Mouse (Mus musculus): ENCODE measurements around the gene 4930503B20Rik. TPM values are rescaled to one million over a fixed set of nuclear protein-coding genes. Genes with fewer than 3 reads are reported as not detected.

4930503B20Rik gene
- polyA plus RNA-seq, 1 experiment from 2014 or later: not detected

GRCm38 (mm10) chr3:146650716-146651115 is 401 bp downstream of the 4930503B20Rik start:
- H3K9me3 ChIP-seq (replicated peaks): no peaks in the 10 kb centered on the region
- no peak overlapping the region for H3K4me3 ChIP-seq (replicated peaks)
- 93% methylated on average over 10 of the region's 10 CpGs for WGBS
- ATAC-seq (ENCODE audit: low FRiP score): no peak
- no peak overlapping the region for H3K9ac ChIP-seq (replicated peaks)
- H3K36me3 ChIP-seq: no peaks in the 10 kb centered on the region
- no peak overlapping the region for H3K4me2 ChIP-seq
- no peak overlapping the region for H3K27ac ChIP-seq (replicated peaks)
- no peaks in the 10 kb centered on the region for H3K4me1 ChIP-seq
- no peaks in the 10 kb centered on the region for H3K27me3 ChIP-seq (replicated peaks)

DNA sequence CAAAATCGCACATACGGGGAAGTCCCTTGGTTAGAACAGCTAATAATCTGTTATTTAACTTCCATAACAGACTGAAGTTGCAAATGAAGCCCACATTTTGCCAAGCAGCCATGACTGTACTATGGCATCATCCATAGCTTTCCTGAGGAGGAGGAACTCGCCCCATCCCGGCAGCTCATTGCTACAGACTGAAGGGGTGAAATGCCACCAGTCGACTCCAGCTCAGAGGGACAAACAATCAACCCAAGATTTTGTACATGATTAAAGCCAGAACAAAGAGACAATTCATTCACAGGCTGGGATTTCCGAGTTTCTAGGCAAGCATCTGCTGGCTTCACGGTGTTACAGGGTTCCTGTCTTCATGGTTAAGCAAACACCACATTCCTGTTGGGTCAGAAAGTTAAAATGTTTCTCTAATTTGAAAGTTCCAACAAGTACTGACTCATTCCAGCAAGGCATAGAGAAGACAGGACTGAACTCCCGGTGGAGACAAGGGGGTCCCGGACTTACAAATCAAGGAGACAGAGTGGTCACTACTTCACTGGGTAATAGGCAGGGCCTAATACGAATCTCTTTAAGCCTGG is 1.7 kb downstream of the 4930503B20Rik start:
- Histone ChIP-seq H3K4me3 (replicated peaks) (no peak overlapping the region), H3K4me1 (no peaks in the 10 kb centered on the region), H3K9me3 (replicated peaks) (no peaks in the 10 kb centered on the region), H3K27me3 (replicated peaks) (no peaks in the 10 kb centered on the region), H3K4me2 (no peak overlapping the region), H3K9ac (replicated peaks) (no peak overlapping the region), H3K27ac (replicated peaks) (no peak overlapping the region), H3K36me3 (no peaks in the 10 kb centered on the region)
- ATAC-seq (ENCODE audit: low FRiP score): no peak
- 86% methylated on average over 10 of the region's 10 CpGs for WGBS

DNA sequence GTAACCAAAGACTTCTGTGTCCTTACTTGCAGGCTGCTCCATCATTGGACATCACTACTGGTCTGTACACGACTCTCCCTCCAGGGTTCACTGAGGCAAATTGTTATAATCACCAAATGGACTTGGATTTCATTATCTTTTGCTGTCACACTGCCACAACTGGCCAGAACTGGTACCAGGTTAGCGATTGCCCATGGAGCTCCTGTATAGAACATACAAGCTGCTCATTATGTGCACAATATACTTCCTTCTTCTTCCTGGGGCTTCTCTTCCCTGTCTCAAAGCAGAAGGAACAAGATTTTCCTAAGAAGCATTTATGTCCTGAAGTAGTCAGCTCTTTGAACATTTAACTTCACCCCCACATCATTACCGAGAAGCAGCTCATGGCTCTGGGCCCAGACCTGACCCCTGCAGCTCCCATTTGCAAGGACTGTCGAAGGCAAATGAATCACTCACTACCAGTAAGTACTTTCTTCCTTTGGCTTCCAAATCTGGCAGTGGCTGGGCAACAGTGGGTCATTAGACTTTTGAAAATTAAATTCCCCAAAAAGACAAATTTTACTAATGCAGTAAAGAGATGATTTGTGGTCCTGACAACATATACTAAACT is 9.2 kb downstream of the 4930503B20Rik start:
- whole genome bisulfite sequencing: 47% methylated on average over 4 of the region's 4 CpGs

DNA sequence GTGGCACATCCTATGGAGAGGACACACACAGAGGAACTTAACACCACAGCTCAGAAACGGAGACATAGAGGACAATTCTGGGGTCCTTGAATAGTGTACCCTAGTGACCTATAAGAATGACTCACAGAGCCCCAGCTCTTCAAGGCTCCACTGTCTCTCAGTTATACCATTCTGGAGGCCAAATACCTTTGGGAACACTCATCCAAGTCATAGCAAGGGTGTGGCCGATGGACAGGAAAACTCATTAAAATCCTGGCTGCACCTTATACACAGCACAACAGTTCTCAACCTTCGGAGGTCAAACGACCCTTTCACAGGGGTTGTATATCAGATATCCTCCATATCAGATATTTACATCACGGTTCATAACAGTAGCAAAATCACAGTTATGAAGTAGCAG is 18.6 kb downstream of the 4930503B20Rik start:
- Histone ChIP-seq H3K27ac (replicated peaks) (no peak overlapping the region), H3K4me2 (no peak overlapping the region), H3K27me3 (replicated peaks) (no peaks in the 10 kb centered on the region), H3K9ac (replicated peaks) (no peak overlapping the region), H3K9me3 (replicated peaks) (no peaks in the 10 kb centered on the region), H3K4me3 (replicated peaks) (no peak overlapping the region), H3K4me1 (no peaks in the 10 kb centered on the region), H3K36me3 (no peaks in the 10 kb centered on the region)
- WGBS: 89% methylated on average over 5 of the region's 5 CpGs
- ATAC-seq (ENCODE audit: low FRiP score): no peak

More for the DNA sequence above, 9.2 kb downstream of the 4930503B20Rik start:
- no peaks in the 10 kb centered on the region for H3K9me3 ChIP-seq (replicated peaks)
- no peaks in the 10 kb centered on the region for H3K27me3 ChIP-seq (replicated peaks)
- H3K27ac ChIP-seq (replicated peaks): 0 out of 2 replicates have a peak overlapping the region, but pooled peaks have one; percentile 41
- peak; percentile 66; the same call in 1 of the 2 replicates for ATAC-seq (ENCODE audit: low FRiP score)
- no peak overlapping the region for H3K4me3 ChIP-seq (replicated peaks)
- no peak overlapping the region for H3K4me2 ChIP-seq
- H3K36me3 ChIP-seq: no peaks in the 10 kb centered on the region
- no peak overlapping the region for H3K9ac ChIP-seq (replicated peaks)
- H3K4me1 ChIP-seq: no peaks in the 10 kb centered on the region

DNA sequence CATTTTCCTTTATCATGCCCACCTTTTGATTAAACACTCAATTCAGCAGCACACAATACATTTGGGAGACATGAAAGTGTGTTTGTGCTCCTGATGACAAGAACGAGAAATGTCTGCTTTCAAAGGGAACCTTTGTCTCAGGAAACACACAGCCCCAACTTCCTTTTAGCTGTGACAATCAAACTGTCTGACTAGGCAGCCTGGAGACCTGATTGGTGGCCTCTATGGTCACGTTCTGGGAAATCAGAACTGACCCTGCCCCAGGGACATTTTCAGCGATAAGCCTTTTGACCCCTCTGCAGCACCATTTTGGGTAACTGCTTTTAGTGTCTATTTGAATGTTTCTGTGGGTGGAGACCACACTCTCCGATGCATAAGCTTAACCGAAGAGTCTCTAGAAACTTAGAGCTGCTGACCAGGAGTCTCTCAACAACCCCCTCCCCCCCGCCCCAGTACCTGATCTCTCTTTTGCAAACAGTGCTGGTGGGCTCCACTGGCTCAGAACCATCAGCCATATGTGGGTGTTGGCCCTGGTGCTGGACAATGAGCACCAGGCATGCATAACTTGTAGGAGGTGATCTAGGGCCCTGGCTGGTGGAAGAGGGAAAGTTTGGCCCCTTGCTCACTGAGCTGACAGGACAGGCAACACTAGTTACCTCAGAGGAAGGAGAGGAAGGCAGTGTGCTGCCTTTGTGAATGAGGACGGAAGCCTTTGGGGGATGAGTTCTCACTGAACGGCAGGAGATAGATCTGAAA is 22.7 kb downstream of the 4930503B20Rik start:
- H3K9me3 ChIP-seq (replicated peaks): no peaks in the 10 kb centered on the region
- H3K27ac ChIP-seq (replicated peaks): no peak overlapping the region
- H3K4me3 ChIP-seq (replicated peaks): no peak overlapping the region
- WGBS: 75% methylated on average over 8 of the region's 8 CpGs
- H3K4me2 ChIP-seq: no peak overlapping the region
- no peaks in the 10 kb centered on the region for H3K36me3 ChIP-seq
- ATAC-seq (ENCODE audit: low FRiP score): no peak
- no peak overlapping the region for H3K9ac ChIP-seq (replicated peaks)
- no peaks in the 10 kb centered on the region for H3K27me3 ChIP-seq (replicated peaks)
- no peaks in the 10 kb centered on the region for H3K4me1 ChIP-seq

GRCm38 (mm10) chr3:146625766-146626165 is 25.4 kb downstream of the 4930503B20Rik start:
- Histone ChIP-seq H3K36me3 (no peaks in the 10 kb centered on the region), H3K27me3 (replicated peaks) (no peaks in the 10 kb centered on the region), H3K27ac (replicated peaks) (no peak overlapping the region), H3K4me2 (no peak overlapping the region), H3K4me1 (no peaks in the 10 kb centered on the region), H3K4me3 (replicated peaks) (no peak overlapping the region), H3K9me3 (replicated peaks) (no peaks in the 10 kb centered on the region), H3K9ac (replicated peaks) (no peak overlapping the region)
- ATAC-seq (ENCODE audit: low FRiP score): no peak
- 95% methylated on average over 4 of the region's 4 CpGs for WGBS

DNA sequence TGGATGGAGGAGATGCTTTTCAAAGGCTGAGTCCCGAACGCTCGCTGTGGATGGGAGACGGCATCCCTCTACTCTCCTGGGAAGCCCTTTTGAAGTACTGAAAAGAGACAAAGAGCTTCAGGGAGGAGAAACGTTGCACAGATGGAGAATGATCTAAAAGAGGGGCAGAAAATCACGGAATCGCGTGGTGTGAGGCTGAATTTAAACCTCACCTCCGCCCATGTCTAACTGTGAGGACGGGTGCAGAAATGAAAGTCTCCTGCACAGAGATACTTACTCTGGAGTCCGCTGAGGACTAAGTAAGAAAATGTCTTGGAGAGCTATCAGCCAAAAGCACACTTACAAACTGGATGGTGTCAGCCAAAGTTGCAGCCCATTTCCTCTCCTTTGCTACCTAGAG is 29.2 kb downstream of the 4930503B20Rik start:
- ATAC-seq (ENCODE audit: low FRiP score): no peak
- 83% methylated on average over 11 of the region's 11 CpGs for WGBS

GRCm38 (mm10) chr3:146620555-146621249 is 30.4 kb downstream of the 4930503B20Rik start:
- ATAC-seq (ENCODE audit: low FRiP score): peak; percentile 50; the same call in 1 of the 2 replicates
- Histone ChIP-seq H3K36me3 (no peaks in the 10 kb centered on the region), H3K27me3 (replicated peaks) (no peaks in the 10 kb centered on the region), H3K9ac (replicated peaks) (no peak overlapping the region), H3K9me3 (replicated peaks) (no peaks in the 10 kb centered on the region), H3K4me1 (no peaks in the 10 kb centered on the region), H3K27ac (replicated peaks) (0 out of 2 replicates have a peak overlapping the region, but pooled peaks have one; percentile 24), H3K4me3 (replicated peaks) (no peak overlapping the region), H3K4me2 (no peak overlapping the region)
- WGBS: 80% methylated on average over 14 of the region's 14 CpGs

More for the DNA sequence above, 29.2 kb downstream of the 4930503B20Rik start:
- H3K27me3 ChIP-seq (replicated peaks): no peaks in the 10 kb centered on the region
- no peak overlapping the region for H3K4me2 ChIP-seq
- no peak overlapping the region for H3K4me3 ChIP-seq (replicated peaks)
- H3K27ac ChIP-seq (replicated peaks): no peak overlapping the region
- H3K4me1 ChIP-seq: no peaks in the 10 kb centered on the region
- no peaks in the 10 kb centered on the region for H3K36me3 ChIP-seq
- no peaks in the 10 kb centered on the region for H3K9me3 ChIP-seq (replicated peaks)
- no peak overlapping the region for H3K9ac ChIP-seq (replicated peaks)

DNA sequence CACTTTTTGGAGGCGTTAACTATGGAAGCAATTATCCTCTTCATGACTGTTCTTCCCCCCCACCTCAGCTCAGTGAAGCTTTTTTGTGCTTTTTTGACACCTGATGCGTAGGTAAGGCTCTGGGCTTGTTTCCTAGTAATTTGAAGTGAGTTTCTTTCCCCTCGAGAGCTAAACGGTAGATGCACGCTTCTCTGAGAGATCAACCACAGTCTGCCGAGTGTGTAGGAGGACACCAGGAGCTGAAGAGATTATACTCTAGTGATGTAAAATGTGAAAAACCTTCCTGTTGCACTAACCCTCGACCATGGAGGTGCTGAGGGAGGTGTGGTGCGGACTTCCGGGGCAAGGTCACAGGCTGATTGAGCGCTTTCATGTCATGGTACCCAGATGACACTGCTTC is 31.0 kb downstream of the 4930503B20Rik start:
- Histone ChIP-seq H3K27me3 (replicated peaks) (no peaks in the 10 kb centered on the region), H3K9me3 (replicated peaks) (no peaks in the 10 kb centered on the region), H3K4me3 (replicated peaks) (no peak overlapping the region), H3K36me3 (no peaks in the 10 kb centered on the region), H3K27ac (replicated peaks) (0 out of 2 replicates have a peak overlapping the region, but pooled peaks have one; percentile 24), H3K4me2 (no peak overlapping the region), H3K9ac (replicated peaks) (no peak overlapping the region), H3K4me1 (no peaks in the 10 kb centered on the region)
- ATAC-seq (ENCODE audit: low FRiP score): no peak
- WGBS: 89% methylated on average over 10 of the region's 10 CpGs

GRCm38 (mm10) chr3:146618357-146618756 is 32.8 kb downstream of the 4930503B20Rik start:
- ATAC-seq (ENCODE audit: low FRiP score): no peak
- no peak overlapping the region for H3K4me3 ChIP-seq (replicated peaks)
- WGBS: 80% methylated on average over 4 of the region's 4 CpGs
- H3K9ac ChIP-seq (replicated peaks): no peak overlapping the region
- no peaks in the 10 kb centered on the region for H3K27me3 ChIP-seq (replicated peaks)
- no peak overlapping the region for H3K27ac ChIP-seq (replicated peaks)
- no peaks in the 10 kb centered on the region for H3K4me1 ChIP-seq
- no peak overlapping the region for H3K4me2 ChIP-seq
- H3K9me3 ChIP-seq (replicated peaks): no peaks in the 10 kb centered on the region
- no peaks in the 10 kb centered on the region for H3K36me3 ChIP-seq

DNA sequence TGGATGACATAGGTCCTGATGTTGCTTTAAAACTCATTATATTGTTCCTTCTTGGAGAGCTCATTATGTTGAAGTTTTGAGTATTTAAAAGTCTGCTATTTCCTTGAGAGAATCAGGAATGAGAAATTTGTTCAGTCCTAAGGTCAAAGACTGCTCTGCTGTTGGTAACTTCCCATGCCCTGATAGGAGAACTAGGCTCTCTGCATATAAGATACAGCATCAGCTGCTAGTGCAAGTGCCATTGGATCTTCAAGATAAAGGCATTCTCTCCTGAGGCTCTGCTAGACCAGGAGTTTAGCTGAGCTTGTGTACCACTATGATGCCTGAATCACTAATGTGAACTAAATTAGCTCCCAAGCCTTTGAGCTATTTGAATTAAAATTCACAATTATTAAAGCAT is 33.2 kb downstream of the 4930503B20Rik start:
- Histone ChIP-seq H3K9ac (replicated peaks) (no peak overlapping the region), H3K27ac (replicated peaks) (no peak overlapping the region), H3K4me3 (replicated peaks) (no peak overlapping the region), H3K27me3 (replicated peaks) (no peaks in the 10 kb centered on the region), H3K9me3 (replicated peaks) (no peaks in the 10 kb centered on the region), H3K36me3 (no peaks in the 10 kb centered on the region), H3K4me1 (no peaks in the 10 kb centered on the region), H3K4me2 (no peak overlapping the region)
- ATAC-seq (ENCODE audit: low FRiP score): no peak

All from neural tube, embryonic 15.5 days (tissue).